Mouse (Mus musculus) midbrain, embryonic 16.5 days (tissue): ENCODE measurements around the gene Ppef2. TPM values are rescaled to one million over a fixed set of nuclear protein-coding genes. Genes with fewer than 3 reads are reported as not detected.

Experiments
- ATAC-seq: fragments of 200-750 bp; cut with Nextera tagmentation; 2 replicates; pipeline ENCODE4 v1.8.0; 2017; ENCODE audit warnings: moderate TSS enrichment
- H3K27ac ChIP-seq: fragments of 300-500 bp; sonication (generic); 2 replicates; pipeline ENCODE4 v1.5.1; 2014; ENCODE audit warnings: mild to moderate bottlenecking, low read length, mixed read lengths
- H3K27me3 ChIP-seq: fragments of 300-500 bp; sonication (generic); 2 replicates; pipeline ENCODE4 v1.6.1; 2014; ENCODE audit warnings: low read depth, low read length, mixed read lengths; ENCODE audit not compliant: control insufficient read depth, insufficient read depth
- H3K36me3 ChIP-seq: fragments of 300-500 bp; sonication (generic); 2 replicates; pipeline ENCODE4 v1.6.1; 2014; ENCODE audit warnings: mild to moderate bottlenecking, low read length, moderate library complexity, mixed read lengths; ENCODE audit not compliant: control insufficient read depth, insufficient read depth
- H3K4me1 ChIP-seq: fragments of 300-500 bp; sonication (generic); 2 replicates; pipeline ENCODE4 v1.6.1; 2014; ENCODE audit warnings: mild to moderate bottlenecking, low read length, mixed read lengths; ENCODE audit not compliant: control insufficient read depth, insufficient read depth
- H3K4me2 ChIP-seq: fragments of 300-500 bp; sonication (generic); 2 replicates; pipeline ENCODE4 v1.6.1; 2014; ENCODE audit warnings: mild to moderate bottlenecking, low read length, mixed read lengths
- H3K4me3 ChIP-seq: fragments of 300-500 bp; sonication (generic); 2 replicates; pipeline ENCODE4 v1.5.1; 2014; ENCODE audit warnings: low read depth, mild to moderate bottlenecking, low read length, moderate library complexity, mixed read lengths
- H3K9ac ChIP-seq: fragments of 300-500 bp; sonication (generic); 2 replicates; pipeline ENCODE4 v1.6.1; 2014; ENCODE audit warnings: low read depth, low read length, mixed read lengths
- H3K9me3 ChIP-seq: fragments of 300-500 bp; sonication (generic); replicated peaks from 2 replicates; pipeline ENCODE4 v1.6.1; 2014; ENCODE audit warnings: mild to moderate bottlenecking, low read length, mixed read lengths; ENCODE audit not compliant: control insufficient read depth, poor library complexity, severe bottlenecking
- WGBS: fragments of 180-500 bp; shearing (Covaris S2); extraction: QIAGEN DNeasy Blood & Tissue Kit; methylation state at CpG from one replicate; pipeline ENCODE4 v1.1.7; 2014; 5-methylcytosine and 5-hydroxymethylcytosine counted together
- polyA plus RNA-seq: library from polyadenylated mRNA; unstranded; fragments of >200 nt; fragmentation: Nextera tagmentation; extraction: Ambion mirVana; gene quantifications from 2 replicates; pipeline ENCODE4 v1.2.1, GENCODE M21; 2015

Ppef2 gene
- polyA plus RNA-seq, 1 experiment from 2014 or later = 0.84 TPM

DNA sequence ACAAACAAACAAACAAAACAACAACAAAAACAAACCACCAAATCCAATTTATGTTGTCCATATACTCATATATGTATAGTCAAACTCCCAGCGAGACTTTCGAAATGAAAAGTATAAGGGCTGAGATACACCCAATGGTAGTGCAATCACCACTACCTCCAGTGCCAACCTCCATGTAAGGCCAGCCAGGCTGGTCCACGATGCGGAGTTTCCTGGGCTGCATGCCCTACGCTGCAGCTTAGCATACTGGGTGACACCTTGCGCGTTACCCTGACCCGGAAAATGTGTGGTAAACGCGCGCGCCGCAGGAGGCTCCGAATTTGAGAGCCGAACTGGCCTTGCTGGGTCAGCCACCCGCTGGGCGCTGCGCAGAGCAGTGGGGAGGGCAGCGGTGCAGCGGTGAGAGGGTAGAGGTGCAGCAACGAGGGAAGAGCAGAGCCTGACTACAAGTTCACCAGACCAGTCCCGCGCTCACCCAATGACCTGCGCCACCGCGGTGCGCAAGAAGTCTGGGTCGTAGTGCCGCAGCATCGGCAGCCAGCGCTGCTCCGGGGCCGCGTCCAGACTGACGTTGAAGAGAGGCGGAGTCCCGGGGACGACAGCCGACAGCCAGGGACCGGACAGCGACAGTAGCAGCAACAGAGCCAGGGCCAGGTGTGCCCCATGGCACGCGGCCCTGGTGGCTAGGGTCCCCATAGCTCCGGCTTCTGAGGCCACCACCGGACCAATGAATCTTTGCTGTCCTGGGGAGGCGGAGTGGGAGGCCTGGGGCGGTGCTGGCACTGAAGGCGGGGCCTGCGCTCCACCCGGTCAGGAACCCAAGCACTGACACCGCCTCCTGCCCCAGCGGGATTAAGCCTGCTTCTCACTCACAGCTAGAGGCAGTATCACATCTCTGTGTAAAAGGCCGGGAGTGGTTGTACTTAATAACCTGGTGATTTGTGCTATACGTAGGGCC, 21.6 kb upstream of the Ppef2 start, which contains the start of gene Naaa:
Gene Naaa (minus strand): TSS at position 734 of the 958 bp plus-strand sequence.
- H3K27ac ChIP-seq = peak within 1 kb of the TSS; percentile 75
- H3K36me3 ChIP-seq = no peaks in the 10 kb centered on the region
- peaks cover 10% of the 10 kb centered on the region for H3K4me1 ChIP-seq
- peak within 1 kb of the TSS; percentile 77 for H3K9ac ChIP-seq
- no peaks in the 10 kb centered on the region for H3K9me3 ChIP-seq
- WGBS = 3% methylated on average over 54 of the region's 54 CpGs
- H3K4me3 ChIP-seq = peak within 1 kb of the TSS; percentile 69
- ATAC-seq = peak; percentile 91
- peak within 1 kb of the TSS; percentile 91 for H3K4me2 ChIP-seq
- no peaks in the 10 kb centered on the region for H3K27me3 ChIP-seq

DNA sequence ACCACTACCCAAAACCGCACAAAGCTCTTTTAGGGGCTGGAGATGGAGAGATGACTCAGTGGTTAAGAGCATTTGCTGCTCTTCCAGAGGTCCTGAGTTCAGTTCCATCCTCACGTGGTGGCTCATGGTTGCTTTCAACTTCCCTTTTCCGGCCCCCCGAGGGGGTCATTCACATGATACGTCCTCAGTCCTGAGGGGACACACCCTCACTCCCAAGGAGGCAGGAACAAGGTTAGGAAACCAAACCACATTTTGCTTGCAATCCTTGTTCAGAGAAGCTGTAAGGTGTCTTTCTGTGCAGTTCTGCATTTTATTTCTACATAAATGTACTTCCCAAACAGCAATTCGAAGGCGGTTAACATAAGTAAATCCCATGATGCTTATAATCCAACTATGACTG, 14.4 kb upstream of the Ppef2 start:
- WGBS = 86% methylated on average over 7 of the region's 7 CpGs
- no peak for ATAC-seq
- Histone ChIP-seq H3K9me3 (no peaks in the 10 kb centered on the region), H3K9ac (no peak overlapping the region), H3K36me3 (no peaks in the 10 kb centered on the region), H3K4me2 (no peak overlapping the region), H3K27me3 (no peaks in the 10 kb centered on the region), H3K4me1 (no peaks in the 10 kb centered on the region), H3K4me3 (no peak overlapping the region), H3K27ac (no peak overlapping the region)

DNA sequence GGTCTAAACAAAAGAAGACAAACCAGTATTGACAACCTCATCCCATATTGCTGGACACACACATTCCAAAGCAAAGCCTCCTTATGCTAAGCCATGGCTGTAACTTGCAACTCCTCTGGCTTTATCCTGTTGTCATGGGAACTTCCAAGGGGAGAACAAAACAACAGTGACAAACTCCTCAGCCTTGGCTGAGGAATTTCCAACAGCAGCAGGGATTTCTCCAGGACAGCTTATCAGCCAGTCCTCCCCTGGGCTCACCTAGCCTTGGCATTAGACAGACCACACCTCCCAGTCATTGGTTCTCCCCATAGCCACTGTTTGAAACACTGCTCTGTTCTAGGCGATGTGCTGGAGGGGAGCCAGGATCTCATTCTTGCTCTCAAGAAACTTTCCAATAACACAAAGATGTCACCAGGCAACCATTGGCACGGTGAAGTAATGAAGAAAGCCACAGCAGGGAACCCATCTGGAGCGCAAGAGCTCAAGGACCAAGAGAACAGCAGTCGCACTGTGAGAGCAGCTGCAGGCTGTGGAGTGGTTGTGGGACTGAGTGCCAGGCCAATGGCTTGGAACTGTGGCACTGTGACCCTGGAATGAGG, 7.8 kb upstream of the Ppef2 start:
- 4% methylated on average over 4 of the region's 4 CpGs for WGBS
- H3K27ac ChIP-seq = peak overlapping the region; percentile 19; the same call in 1 of the 2 replicates

DNA sequence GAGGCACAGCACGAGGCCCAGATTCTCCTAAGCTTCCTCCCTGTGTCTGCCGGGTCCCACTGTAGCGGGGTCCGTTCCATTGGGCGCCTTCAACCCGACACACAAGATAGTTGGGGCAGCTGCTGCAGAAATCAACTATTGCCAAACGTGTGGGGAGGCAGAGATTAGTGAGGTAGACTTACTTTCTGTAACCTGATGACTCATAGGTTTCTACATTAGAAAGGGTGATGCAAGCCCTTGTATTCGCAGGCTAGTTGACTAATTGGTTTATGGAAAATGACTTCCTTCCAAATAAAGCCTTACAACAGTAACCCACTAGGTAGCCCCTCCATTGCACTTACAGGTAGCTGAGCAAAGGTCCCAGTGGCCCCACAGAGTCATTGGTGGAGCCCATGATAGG, 6.6 kb upstream of the Ppef2 start:
- Histone ChIP-seq H3K4me2 (no peak overlapping the region), H3K9ac (no peak overlapping the region), H3K36me3 (no peaks in the 10 kb centered on the region), H3K27me3 (no peaks in the 10 kb centered on the region), H3K9me3 (no peaks in the 10 kb centered on the region), H3K4me1 (no peaks in the 10 kb centered on the region), H3K27ac (no peak overlapping the region), H3K4me3 (no peak overlapping the region)
- no peak for ATAC-seq
- WGBS = 94% methylated on average over 8 of the region's 8 CpGs

More for the DNA sequence above, 7.8 kb upstream of the Ppef2 start:
- H3K36me3 ChIP-seq = no peaks in the 10 kb centered on the region
- H3K9ac ChIP-seq = no peak overlapping the region
- no peaks in the 10 kb centered on the region for H3K27me3 ChIP-seq
- H3K4me1 ChIP-seq = no peaks in the 10 kb centered on the region
- H3K4me2 ChIP-seq = no peak overlapping the region
- H3K9me3 ChIP-seq = no peaks in the 10 kb centered on the region
- H3K4me3 ChIP-seq = no peak overlapping the region
- peak; percentile 92 for ATAC-seq

DNA sequence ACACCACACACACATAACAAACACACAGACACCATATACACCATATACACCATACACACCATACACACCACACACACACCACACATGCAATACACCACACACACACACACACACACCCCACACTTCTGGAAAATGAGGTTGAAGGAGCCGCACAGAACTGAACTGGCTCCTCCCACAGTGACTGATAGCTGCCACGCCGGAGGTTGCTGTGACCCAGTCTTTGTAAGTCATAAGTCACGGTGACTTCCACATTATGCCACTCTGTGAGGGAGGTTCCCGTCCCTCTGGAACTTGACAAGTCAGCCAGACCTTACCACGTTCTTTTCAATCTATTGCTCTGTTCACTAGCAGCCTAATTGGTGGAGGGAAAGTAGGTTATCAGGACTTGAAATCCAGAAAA, 1.6 kb downstream of the Ppef2 start:
- H3K9me3 ChIP-seq = 0 out of 2 replicates have a peak, but pooled peaks cover 4% of the 10 kb centered on the region
- no peak overlapping the region for H3K4me3 ChIP-seq
- no peaks in the 10 kb centered on the region for H3K4me1 ChIP-seq
- H3K36me3 ChIP-seq = no peaks in the 10 kb centered on the region
- 67% methylated on average over 6 of the region's 6 CpGs for WGBS
- H3K27me3 ChIP-seq = no peaks in the 10 kb centered on the region
- H3K4me2 ChIP-seq = no peak overlapping the region
- H3K27ac ChIP-seq = no peak overlapping the region
- no peak for ATAC-seq
- H3K9ac ChIP-seq = no peak overlapping the region

- H3K4me2 ChIP-seq = peak overlapping the region; percentile 37
- WGBS = 12% methylated on average over 18 of the region's 18 CpGs
- H3K36me3 ChIP-seq = no peaks in the 10 kb centered on the region
- no peaks in the 10 kb centered on the region for H3K4me1 ChIP-seq
- 0 out of 2 replicates have a peak, but pooled peaks cover 4% of the 10 kb centered on the region for H3K9me3 ChIP-seq
- no peak overlapping the region for H3K9ac ChIP-seq
- no peaks in the 10 kb centered on the region for H3K27me3 ChIP-seq
- peak overlapping the region; percentile 11; the same call in 1 of the 2 replicates for H3K4me3 ChIP-seq
- peak; percentile 82 for ATAC-seq
- H3K27ac ChIP-seq = no peak overlapping the region
These were observed 3.2 kb downstream of the Ppef2 start for GRCm38 (mm10) chr5:92252797-92253343.

DNA sequence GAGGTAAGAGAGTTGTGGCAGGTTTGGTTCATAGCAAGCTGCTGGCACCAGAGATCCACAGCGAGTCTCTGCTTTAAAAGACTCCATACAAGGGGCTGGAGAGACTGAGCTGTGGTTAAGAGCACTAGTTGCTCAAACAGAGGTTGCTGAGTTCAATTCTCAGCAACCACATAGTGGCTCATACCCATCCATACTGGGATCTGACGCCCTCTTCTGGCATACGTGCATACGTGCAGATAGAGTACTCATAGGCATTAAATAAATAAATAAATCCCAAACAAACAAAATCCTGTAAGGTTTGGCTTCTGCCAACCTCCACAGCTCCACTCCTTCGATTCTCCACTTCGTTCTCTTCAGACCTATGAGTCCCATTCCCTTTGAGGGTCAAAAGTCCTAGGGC, 4.0 kb downstream of the Ppef2 start:
- ATAC-seq = no peak
- Histone ChIP-seq H3K9me3 (0 out of 2 replicates have a peak, but pooled peaks cover 4% of the 10 kb centered on the region), H3K4me3 (no peak overlapping the region), H3K9ac (no peak overlapping the region), H3K4me1 (no peaks in the 10 kb centered on the region), H3K4me2 (no peak overlapping the region), H3K27me3 (no peaks in the 10 kb centered on the region), H3K36me3 (no peaks in the 10 kb centered on the region), H3K27ac (no peak overlapping the region)
- 94% methylated on average over 6 of the region's 6 CpGs for WGBS

DNA sequence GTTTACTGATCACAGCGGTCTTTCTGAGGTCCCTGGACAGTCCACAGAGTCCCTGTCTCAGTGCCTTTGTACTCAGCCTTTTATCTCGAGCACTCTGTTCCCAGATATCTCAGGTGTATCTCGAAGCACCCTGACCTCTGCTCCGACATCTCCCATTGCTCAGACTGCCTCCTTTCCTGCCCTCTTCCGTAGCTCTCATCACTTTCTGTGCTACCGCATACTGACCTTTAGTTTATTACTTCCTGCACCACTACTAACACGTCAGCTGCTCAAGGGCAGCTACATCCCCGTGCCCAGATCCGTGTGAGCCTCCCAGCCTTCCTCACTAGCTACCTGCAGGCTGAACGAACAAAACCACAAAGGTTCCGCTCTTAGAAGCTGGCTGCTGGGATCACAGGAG, 7.5 kb downstream of the Ppef2 start:
- H3K27ac ChIP-seq = no peak overlapping the region
- H3K27me3 ChIP-seq = no peaks in the 10 kb centered on the region
- no peak overlapping the region for H3K4me3 ChIP-seq
- 0 out of 2 replicates have a peak, but pooled peaks cover 4% of the 10 kb centered on the region for H3K9me3 ChIP-seq
- 88% methylated on average over 11 of the region's 11 CpGs for WGBS
- no peak overlapping the region for H3K4me2 ChIP-seq
- ATAC-seq = no peak
- no peak overlapping the region for H3K9ac ChIP-seq
- H3K4me1 ChIP-seq = no peaks in the 10 kb centered on the region
- no peaks in the 10 kb centered on the region for H3K36me3 ChIP-seq
